Mouse (Mus musculus): ENCODE results near the gene Chac1. TPM values are rescaled to one million over a fixed set of nuclear protein-coding genes. Genes with fewer than 3 reads are reported as not detected.

Gene Chac1
- total RNA-seq, 2 experiments from 2014 or later = 3.7 to 13.2 TPM

DNA sequence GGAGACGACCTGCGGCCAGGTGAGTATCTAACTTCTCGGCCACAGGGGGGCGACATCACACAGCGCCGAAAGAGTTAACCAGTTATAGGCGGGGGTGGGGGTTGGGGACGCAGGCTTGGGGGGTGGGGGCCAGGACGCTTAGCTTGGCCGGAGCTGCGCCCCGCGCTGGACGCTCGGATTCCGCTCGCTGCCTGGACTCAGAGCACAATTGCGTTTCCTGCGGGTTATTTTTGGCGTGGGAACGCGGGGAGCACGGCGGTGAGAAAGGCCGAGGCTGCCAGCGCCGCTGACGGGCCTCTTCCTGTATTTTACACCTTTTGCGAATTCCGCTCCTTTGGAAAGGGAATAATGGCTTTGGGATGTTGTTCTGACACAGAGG lies 23.9 kb upstream of the Chac1 start:
- peak in 1 of 2 experiments; percentile 49 for DNase-seq (ENCODE audit: low spot score in 2 of 2)

DNA sequence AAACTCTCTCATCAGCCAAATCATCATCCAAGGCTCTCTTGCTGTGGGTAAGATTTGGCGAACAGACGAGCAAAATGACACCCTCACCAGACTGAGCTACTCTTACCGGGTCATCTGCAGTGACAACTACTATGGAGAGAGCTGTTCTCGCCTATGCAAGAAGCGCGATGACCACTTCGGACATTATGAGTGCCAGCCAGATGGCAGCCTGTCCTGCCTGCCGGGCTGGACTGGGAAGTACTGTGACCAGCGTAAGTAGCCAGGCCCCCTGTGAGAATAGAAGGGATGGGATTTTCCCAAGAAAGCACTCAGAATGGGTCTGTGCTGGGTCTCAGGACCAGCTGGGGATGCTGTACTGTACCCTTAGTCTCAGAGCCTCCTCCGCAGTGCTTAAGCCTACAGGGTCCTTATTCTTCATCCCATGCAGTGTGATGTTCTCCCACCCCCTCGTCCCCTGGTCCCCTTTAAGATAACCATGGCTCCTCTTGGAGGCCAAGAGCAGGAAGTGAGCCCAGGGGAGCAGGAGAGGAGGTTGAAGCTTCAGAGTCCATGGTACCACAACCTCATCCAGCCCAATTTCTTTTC lies 23.0 kb upstream of the Chac1 start:
- DNase-seq (ENCODE audit: low spot score in 2 of 2) = no peak

- DNase-seq (ENCODE audit: low spot score in 2 of 2) = no peak
Measured at GRCm38 (mm10) chr2:119328546-119328945, 22.5 kb upstream of the Chac1 start.

GRCm38 (mm10) chr2:119329123-119329817 lies 21.8 kb upstream of the Chac1 start:
- DNase-seq (ENCODE audit: low spot score in 2 of 2) = no peak

DNA sequence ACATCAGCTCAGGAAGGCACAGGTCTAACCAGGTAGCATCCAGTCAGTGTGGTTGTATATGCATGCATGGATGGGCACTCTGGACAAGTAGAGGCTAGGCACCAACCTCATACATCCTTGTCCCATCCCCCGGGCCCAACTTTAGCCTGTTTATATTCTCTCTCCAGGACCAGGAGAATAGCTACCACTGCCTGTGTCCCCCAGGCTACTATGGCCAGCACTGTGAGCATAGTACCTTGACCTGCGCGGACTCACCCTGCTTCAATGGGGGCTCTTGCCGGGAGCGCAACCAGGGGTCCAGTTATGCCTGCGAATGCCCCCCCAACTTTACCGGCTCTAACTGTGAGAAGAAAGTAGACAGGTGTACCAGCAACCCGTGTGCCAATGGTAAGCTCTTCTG lies 20.2 kb upstream of the Chac1 start:
- DNase-seq (ENCODE audit: low spot score in 2 of 2) = no peak

DNA sequence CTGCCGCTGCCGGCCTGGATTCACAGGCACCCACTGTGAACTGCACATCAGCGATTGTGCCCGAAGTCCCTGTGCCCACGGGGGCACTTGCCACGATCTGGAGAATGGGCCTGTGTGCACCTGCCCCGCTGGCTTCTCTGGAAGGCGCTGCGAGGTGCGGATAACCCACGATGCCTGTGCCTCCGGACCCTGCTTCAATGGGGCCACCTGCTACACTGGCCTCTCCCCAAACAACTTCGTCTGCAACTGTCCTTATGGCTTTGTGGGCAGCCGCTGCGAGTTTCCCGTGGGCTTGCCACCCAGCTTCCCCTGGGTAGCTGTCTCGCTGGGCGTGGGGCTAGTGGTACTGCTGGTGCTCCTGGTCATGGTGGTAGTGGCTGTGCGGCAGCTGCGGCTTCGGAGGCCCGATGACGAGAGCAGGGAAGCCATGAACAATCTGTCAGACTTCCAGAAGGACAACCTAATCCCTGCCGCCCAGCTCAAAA lies 18.8 kb upstream of the Chac1 start:
- no peak for DNase-seq (ENCODE audit: low spot score in 2 of 2)

- no peak for DNase-seq (ENCODE audit: low spot score in 2 of 2)
Measured at GRCm38 (mm10) chr2:119334135-119334534, 16.9 kb upstream of the Chac1 start.

GRCm38 (mm10) chr2:119334964-119335525 lies 16.0 kb upstream of the Chac1 start:
- no peak for DNase-seq (ENCODE audit: low spot score in 2 of 2)

GRCm38 (mm10) chr2:119335535-119335934 lies 15.5 kb upstream of the Chac1 start:
- no peak for DNase-seq (ENCODE audit: low spot score in 2 of 2)

DNA sequence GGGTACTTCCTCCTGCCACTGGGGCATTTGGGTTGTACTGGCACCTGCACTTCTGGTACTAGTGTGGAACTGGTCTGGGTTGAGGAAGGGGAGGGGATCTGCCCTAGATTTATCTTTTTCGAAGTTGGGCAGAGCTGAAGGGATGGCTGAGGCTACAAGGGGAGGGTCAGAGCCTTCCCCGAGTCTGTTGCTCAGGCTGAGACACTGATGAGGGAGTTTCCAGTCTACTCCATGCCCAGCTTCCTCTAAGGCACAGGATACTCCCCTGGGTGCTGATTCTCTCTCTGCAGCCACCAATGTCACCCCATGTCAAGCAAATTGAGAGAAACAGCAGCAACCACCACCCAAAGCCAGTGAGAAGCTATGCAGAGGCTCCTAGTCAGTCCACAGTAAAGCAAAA lies 15.0 kb upstream of the Chac1 start:
- no peak for DNase-seq (ENCODE audit: low spot score in 2 of 2)

DNA sequence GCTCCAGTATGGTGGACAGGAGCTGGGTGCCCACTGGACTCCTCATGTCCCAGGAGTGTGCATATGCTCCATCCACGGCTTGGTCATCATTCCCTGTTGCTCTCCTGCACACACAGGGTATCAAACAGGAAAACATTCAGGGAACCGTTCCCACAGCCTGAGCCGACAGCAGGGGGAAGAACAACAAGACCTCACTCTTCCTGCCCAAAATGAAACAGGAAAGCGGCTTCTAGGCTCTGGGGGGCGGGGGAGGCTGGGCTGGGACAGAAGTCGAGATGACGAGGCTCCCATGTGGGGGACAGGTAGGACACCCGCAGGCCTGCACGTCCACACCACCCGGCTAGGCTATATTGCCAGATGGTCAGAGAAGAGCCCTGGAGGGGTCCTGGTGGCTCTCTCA lies 14.6 kb upstream of the Chac1 start:
- no peak for DNase-seq (ENCODE audit: low spot score in 2 of 2)

DNA sequence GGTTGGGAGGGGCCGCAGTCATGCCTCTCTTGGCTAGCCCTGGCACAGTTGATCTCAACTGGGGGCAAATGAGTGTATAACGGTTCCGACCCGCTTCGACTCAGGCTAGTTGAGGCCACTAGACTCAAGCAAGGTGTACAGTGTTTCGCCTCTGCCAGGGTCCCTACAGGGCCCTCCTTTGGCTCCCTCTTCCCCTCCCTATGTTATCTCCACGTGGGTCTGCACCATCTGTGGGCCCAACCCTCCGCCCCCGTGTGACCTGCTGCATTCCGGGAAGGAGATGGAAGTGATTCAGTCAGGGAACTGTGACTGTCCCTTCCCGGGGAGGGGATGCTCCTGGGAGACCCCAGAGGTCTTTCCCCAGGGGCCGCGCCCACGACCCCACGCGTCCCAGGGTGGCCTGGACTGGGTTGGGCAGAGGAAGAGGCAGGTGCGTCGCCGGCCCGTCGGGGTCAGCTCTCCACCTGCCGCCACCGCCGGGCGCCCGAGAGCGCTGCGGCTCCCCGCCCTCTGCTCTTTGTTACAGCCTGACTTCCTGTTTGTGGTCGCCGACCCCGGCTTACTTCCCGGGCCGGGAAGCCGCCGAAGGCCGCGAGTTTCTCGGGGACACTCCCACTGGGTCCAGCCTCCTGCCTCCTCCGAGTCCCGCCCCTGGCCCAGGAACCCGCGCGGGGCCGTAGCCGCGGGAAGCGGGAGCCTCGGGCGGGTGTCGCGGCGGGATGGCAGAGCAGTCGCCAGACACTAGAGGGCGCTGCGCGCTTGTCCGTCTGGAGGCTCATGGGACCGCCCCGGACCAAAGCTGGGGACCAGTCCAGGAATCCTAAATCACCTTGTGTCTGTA lies 13.4 kb upstream of the Chac1 start:
- peak; percentile 97 for DNase-seq (ENCODE audit: low spot score in 2 of 2)

- no peak for DNase-seq (ENCODE audit: low spot score in 2 of 2)
Measured at GRCm38 (mm10) chr2:119344537-119345138, 6.4 kb upstream of the Chac1 start.

- no peak for DNase-seq (ENCODE audit: low spot score in 2 of 2)
Measured at GRCm38 (mm10) chr2:119353707-119354106, 2.7 kb downstream of the Chac1 start.

- no peak for DNase-seq (ENCODE audit: low spot score in 2 of 2)
Measured at GRCm38 (mm10) chr2:119355089-119355488, 4.1 kb downstream of the Chac1 start.

DNA sequence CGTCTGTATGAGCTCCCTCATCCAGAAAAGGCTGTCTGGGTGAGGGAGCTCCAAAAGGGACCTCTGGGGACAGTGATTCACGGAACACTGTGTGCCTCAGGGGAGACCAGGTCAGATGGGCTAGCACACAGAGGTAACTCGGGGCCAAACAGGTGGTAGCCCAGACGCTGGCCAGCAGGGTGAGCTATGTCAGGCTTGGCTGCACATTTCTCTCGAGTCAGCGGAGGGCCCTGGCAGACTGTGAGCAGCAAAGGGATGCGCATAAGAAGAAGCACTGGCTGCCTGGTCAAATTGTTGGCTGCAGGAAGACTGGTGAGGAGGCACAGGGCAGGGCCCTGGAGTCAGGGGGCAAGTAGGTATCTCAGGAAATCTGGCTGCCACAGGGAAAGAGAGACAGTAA lies 4.6 kb downstream of the Chac1 start:
- no peak for DNase-seq (ENCODE audit: low spot score in 2 of 2)

DNA sequence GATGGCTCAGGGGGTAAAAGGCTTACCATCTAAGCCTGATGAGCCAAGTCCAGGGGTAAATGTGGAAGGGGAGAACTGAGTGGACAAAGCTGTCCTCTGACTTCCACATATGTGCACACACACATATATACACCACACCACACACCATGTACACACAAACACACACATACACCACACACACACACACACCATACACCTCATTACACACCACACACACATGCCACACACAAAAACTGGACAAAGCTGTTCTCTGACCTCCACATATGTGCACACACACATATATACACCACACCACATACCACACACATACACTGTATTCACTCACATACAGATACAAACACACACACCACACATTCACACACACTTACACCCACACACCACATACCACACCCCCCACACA lies 5.3 kb downstream of the Chac1 start:
- DNase-seq (ENCODE audit: low spot score in 2 of 2) = no peak

DNA sequence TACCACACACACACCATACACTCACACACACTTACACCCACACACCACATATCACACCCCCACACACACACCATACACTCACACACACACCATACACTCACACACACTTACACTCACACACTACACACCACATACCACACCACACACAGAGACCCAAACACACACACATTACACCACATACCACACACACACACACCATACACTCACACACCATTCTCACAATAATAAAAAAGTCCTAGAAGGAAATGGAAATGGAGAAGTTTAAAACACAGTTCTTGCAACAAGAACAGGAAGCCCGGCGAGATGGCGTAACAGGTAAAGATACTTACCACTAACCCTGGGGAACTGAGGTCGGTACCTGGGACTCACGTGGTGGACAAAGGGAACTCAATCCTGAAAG lies 5.8 kb downstream of the Chac1 start:
- no peak for DNase-seq (ENCODE audit: low spot score in 2 of 2)

DNA sequence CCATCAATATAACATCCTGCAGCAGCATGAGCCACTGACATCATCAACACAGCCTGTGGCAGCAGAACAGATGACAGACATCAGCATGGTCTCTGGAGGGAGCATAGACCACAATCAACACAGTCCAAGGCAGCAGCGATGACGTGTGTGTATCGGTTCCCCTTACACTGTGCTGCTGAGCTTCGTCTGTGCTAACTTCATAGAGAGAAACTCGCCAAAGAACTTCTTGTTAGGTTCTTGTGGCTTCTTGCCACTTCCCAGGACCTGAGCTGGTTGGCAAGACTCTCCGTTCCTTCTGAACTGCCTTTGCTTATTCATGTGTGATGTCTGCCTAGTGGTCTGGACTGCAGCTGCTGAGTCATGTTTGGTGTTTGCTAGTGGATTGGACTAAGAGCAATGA lies 7.2 kb downstream of the Chac1 start:
- no peak for DNase-seq (ENCODE audit: low spot score in 2 of 2)

- no peak for DNase-seq (ENCODE audit: low spot score in 2 of 2)
Measured at GRCm38 (mm10) chr2:119359721-119360291, 8.8 kb downstream of the Chac1 start.

- DNase-seq (ENCODE audit: low spot score in 2 of 2) = no peak
Measured at GRCm38 (mm10) chr2:119364969-119365368, 13.9 kb downstream of the Chac1 start.

Measured in adrenal gland, adult 18-20 months (tissue).